Mouse (Mus musculus) cerebellum, adult 2 months (tissue): ENCODE data around the gene Rad50.

Source experiments
- CTCF ChIP-seq: fragments of 200-500 bp; IDR thresholded peaks from 2 replicates; pipeline ENCODE4 v1.5.1; 2011; ENCODE audit warnings: low read depth, mild to moderate bottlenecking, control low read depth, low read length, moderate library complexity, borderline replicate concordance; ENCODE audit not compliant: insufficient read depth
- POLR2A ChIP-seq: fragments of 200-500 bp; IDR thresholded peaks from 2 replicates; pipeline ENCODE4 v1.6.1; 2011; ENCODE audit warnings: low read length, control low read depth, borderline replicate concordance; ENCODE audit not compliant: insufficient read depth

GRCm38 (mm10) chr11:53733824-53734223 lies 26.7 kb upstream of the Rad50 start:
- TF ChIP-seq CTCF, result no peak
- TF ChIP-seq POLR2A, result no peak
